Mouse (Mus musculus) adipocyte (in vitro differentiated cells): ENCODE measurements at regions not wholly inside any gene's neighbourhood (a gene's known extent, or its start where the extent isn't known, plus 50 kb on each side); places are given as distances from the start of the nearest gene placed in this dataset.

Experiments used
- DNase-seq: peaks from one replicate; pipeline ENCODE4 v3.0.0-alpha.2; 2016; ENCODE audit warnings: low spot score

DNA sequence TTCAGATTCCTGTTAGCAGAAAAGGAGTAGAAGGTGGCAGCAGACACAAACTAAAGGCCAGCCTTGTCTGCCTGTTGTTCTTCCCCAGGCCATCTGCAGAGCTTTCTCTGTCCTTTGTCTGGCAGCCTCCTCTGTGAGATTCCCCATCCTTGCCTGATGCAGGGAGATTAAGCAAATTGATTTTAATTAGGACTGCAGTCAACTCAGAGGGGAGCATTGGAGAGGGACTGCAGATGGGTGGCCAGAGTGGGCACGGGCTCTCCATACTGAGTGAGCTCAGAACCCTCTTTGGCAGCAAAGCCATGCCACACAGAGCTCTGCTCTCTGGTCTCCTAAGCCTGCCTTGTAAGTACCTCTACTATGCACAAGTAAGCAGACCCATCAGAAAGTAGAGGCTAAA is 158.5 kb downstream of the Maf start:
- no peak for DNase-seq

DNA sequence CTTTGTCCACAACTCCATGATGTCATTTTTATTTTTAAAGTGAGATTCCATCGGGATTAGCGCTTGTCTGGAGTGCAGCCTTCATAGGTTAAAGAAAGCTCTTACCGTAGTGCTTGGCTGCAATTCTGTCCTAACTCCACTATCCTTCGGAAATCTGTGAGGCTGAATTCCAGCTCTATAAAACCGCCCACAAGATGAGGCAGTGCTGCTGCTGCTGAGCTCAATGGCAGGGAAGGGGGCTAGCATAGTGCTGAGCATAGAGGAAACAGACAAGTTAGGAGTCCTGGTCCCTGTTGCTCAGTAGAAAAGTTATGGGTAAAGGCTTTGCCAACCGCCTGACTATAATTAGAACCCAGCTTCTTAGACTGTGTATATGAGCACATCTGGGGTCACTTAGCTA is 163.5 kb downstream of the Maf start:
- DNase-seq, result no peak

DNA sequence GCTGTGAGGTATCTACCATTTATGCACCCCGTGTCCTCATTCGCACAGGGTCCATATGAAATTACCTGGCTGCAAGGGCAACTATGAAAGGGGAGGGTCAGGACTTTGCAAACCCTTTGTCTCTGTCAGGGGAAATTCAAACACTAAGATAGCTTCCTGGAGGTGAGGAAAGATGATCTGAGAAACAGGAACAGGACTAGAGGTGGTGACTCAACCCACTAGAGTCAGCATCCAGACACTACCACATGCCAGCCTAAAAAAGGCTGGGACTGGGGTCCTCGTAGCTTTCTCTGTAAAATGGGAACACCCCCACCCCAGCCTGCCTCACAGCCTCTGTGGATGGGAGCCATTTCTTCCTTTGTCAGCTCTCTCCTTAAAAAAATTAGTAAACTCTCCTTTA is 164.7 kb downstream of the Maf start:
- DNase-seq, result no peak

DNA sequence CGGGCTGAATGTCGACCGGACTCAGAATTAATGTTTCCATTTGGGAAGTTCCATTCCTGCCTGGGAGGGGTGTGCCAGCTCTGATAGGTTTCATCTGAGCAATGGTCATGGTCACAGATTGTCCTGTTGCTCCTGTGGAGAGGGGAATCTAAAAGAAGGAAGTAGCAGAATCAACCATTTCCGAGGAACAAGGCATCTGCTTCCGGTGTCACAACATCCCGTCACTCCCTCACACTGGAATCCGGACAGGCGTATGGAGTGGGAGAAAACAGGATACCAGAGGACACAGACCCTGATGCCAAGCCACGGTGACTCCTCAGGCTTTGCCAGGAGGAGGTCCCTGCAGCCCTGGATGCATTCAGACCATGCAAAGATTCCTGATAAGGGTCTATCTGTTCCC is 168.0 kb downstream of the Maf start:
- DNase-seq, result no peak

DNA sequence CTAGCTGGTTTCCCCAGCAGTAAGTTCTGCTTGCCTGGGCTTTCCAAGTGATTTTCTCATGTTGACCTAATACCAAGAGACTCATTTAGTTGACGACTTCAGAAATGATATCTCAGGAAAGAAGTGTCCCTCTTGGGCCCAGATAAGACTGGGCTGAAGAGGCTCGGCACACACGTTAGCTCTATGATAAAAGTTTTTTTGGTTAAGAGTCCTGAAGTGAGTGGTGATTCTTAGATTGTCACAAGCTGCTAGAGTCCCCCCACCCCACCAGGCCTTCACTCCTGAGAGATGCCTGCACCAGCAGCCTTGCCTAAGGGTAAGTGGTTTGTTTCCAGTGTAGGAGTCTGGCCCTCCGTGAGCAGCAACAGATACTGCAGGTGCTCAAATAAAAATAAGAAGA is 169.4 kb downstream of the Maf start:
- no peak for DNase-seq

DNA sequence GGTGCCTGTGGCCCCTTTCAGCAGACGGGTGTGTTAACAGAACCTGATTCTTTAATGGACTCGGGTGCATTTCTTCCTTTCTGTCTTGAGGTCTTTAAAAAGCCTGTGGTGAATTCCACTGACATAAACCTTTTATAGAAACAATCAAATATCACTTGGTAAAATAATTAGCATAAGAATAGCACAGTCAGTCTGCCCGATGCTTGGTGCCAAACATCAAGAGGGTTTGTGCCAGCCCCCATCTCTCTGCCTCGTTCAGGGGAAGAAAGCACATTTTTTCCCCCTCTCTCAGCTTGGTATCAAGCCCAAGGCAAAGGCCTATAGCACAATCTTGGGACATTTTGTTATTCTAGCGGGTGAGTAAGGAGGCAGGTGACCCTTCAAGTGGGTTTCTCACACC is 169.8 kb downstream of the Maf start:
- no peak for DNase-seq

DNA sequence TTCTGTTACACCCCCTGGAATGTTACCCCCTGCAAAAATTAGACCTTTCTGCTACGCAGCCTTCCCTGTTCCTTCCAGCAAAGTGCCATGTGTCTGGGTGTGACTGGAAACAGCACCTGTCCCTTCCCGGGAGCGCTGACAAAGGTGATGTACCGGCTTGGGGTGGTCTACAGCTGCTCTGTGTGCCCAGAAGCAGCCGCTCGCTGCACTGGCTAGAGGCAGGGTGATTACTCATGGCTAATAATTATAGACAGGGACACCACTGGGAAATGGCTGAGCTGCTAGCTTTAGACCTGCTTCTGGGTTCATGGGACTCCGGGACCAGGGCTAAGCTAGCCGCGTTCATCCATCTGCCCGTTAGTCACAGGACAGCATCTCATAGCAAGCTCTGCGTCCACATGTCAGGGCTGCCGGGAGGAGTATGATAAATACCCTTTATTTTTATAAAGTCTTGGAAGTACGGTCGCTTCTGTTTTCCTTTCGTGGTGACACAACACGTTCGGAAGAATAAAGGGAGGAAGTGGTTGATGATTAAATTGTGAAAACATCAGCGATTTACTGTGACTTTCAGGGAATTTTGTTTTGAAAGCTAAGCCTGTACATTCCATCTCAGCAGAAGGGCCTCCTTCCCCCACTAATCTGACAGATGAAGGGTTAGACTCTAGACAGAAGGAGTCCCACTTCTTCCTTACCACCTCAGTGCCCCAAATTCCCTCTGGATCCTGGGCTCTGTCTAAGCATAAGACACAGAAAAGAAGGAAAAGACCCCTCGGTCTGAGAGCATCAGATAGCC is 170.8 kb downstream of the Maf start:
- DNase-seq, result no peak

DNA sequence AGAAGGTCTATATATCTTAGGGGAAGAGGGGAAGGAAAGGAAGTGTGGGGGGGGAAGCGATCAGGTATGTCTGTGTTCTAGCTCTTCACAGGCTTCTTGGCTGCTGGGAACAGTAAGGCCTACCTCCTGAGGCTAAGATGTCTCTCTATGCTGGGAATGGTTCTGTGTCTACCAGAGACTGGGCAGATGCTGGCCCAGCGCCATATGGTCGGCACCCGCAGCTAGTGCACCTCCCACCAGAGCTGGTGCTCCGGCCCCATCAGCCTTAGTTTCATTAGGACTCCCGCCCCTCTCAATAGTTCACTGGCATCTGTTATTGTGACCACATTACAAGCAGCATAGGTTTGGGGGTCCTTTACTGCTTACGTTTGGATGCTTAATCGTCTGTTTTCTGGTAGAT is 171.6 kb downstream of the Maf start:
- no peak for DNase-seq

DNA sequence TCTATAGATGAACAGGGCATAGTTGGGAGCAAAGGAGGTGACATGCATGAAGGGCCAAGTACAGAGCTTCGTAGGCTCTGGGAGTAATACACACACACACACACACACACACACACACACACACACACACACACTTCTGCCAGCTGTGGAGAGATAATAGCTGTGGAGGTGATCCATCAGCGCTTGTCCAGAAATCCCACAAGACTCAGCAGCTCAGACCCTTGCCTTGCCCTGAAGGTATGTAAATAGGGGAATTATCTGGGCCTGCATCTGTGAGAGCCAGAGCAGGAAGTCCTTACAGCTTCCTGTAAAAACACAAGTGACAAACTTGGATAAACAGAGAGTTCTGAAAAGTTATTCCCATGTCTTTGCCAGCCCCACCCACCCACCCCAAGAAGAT is 173.6 kb downstream of the Maf start:
- DNase-seq, result no peak

DNA sequence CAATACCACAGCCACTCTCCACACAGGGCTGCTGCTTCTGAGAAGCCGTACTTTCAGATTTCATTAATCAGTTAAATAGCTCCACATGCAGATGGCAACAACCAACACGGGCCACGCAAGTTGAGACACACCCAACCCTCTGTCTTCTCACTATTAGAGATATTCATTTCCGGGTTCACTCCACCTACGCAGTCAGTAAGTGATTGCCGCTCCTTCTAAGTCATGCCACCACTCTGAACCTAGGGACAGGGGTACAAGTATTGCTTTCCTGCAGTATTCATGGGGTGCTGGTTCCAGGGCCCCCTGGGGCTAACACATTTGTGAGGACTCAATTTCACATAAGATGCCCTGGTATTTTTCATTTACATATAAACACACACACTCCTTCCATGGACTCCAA is 176.3 kb downstream of the Maf start:
- no peak for DNase-seq

DNA sequence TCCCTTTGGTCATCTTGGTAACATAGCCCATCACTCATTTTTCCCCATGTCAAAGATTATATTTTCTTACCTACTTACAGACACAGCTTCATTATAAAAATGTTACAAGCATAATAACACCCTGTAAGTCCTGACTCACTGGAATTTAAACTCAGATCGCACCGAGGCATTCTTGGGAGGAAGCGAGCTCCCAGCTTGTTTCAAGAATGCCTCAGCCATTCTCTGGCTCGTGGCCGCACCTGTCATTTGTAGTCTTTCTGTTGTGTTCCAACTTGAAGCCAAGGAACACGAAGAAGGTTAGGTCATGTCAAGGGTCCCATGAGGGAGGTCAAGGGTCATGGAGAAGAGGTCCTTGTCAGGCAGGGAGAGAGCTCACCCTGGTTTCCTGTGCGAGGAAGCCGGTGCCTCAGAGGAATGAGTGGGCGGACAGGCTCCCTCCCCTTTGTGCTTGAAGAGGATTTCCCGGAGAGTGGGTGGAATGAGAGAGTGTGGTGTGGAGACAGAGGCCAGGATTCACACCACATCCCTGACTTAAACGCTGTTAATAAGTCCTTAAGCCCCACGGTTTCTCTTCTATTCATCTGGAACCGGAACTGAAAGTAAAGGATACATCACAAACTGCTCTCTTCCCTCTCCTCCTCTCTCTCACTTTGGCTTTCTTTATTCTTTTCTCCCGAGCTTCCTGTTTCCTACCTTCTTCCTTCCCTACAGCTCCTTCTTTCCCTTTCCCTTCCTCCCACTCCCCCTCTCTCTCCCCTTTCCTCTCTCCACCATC is 177.8 kb downstream of the Maf start:
- DNase-seq, result no peak

DNA sequence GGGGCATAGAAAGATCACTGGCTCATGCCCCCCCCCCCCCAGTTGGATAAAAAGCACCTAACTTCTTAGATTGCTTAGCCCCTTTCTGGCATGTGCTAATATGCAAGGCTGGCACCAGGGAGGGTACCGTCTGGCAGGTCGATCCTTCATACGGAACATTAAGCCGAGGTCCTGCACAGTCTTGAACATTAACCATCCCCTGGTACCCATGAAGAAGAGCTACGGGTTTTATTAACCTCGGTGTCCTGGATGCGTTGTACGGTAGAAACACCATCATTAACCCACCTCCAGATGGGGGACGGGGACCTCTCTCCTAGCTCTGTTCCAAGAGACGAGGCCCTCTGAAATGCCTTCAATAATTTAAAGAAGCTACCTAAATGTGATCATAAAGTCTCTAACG is 178.7 kb downstream of the Maf start:
- no peak for DNase-seq

DNA sequence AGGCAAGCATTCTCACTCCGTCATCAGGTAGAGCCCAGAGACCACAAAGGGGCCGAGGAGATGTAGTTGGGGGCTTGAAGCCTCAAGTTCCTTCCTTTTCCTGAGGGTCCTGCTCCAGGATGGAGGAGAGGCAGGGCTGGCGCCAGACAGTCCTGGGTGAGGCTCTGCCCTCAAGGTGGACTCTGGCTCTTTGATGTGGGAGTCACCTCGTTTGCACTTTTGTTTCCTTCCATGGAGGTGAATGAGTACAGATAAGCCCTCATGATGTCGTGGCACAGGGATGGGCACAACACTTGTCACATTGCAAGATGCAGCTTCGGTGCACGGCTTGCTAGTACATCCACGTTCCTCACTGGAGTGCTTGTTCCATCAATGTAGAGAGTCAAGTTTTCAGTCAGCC is 182.4 kb downstream of the Maf start:
- no peak for DNase-seq

DNA sequence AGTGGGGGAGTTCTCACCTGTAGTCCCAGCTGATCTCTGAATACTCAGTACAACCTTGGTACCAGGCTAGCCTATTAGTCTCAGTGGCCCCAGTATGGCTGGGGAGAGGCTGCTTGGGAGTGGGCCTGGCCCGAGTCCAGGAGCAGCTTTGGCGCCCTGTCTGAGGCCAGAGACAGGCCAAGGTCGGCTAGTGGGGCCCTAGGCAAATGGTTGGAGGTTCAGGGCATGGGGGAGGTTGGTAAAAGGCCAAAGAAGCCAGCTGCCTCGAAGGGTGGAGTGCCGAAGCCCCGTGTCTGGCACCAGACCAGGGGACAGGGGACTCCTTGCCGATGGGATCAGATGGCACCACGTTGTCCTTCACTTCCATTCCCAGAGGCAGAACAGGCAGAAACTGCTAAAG is 182.9 kb downstream of the Maf start:
- no peak for DNase-seq

DNA sequence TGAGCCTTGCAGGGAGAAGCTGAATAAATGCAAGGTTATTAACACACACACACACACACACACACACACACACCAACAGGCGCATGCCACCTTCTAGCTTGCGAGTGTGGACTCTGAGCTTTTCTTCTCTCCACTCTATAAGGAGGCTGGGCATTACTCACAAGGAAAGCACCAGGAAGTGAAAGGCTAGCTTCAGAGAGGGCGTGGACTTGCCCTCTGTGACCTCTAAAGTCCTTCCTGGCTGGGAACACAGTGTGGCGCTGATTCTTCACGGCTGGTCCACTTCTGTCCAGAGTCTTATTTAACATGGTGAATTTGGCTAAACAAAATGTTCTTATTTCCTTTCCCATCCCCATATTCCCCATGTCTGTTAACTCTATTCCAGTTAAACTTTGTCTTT is 185.1 kb downstream of the Maf start:
- DNase-seq, result no peak

DNA sequence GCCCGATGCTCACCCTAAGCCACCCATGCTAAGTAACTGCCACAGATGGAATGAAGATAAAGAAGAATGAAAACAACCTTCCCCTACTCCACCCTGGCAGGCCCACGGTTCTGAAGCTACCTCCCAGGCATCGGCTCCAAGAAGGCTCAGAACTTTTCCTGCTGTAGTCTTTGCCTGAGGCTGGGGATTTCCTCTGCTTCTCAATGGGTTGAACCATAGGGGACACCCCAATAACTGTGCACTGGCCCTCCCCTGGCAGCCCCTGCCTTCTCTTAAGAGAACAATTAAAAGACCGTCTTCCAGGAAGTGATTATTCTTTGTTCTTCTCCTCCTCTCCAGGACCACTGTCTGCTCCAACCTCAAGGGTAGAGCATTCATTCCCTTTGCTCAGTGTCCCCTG is 191.9 kb downstream of the Maf start:
- DNase-seq, result no peak

DNA sequence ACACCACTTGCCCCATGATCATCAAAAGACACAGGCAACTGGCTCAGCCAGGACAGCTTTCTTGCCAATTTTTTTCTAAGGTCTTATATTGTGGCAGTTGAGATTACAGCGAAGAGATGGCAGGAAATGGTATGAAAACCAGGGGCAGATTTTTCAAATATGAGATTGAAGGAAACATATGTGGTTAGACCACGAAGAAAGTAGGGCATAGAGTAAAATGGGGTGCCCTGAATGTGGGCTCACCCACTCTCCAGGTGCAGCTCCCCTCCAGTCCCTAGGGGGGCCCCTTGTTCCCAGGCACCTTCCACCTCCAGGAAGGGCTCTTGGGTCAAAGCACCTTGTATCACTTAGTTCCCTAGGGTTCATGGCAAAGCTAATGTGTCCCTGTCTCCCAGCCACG is 193.1 kb downstream of the Maf start:
- no peak for DNase-seq

DNA sequence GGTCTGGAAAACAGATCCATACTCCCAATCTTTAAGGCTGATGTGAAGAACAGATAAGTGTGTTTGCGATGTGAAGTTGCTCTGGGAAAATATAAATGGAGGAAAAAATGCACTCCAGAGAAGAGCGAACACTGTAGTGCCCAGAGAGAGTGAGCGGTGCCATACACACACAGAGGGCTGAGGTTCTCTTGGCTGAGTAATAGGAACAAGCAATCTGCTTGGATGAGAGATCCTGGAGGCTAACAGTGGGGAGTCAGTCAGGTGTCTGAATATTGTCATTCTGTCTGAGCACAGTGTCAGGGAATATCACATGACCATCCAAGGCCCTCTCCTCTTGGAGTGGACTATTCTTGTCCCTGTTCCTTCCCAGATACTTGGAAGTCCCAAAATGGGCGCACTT is 200.4 kb downstream of the Maf start:
- DNase-seq, result no peak

DNA sequence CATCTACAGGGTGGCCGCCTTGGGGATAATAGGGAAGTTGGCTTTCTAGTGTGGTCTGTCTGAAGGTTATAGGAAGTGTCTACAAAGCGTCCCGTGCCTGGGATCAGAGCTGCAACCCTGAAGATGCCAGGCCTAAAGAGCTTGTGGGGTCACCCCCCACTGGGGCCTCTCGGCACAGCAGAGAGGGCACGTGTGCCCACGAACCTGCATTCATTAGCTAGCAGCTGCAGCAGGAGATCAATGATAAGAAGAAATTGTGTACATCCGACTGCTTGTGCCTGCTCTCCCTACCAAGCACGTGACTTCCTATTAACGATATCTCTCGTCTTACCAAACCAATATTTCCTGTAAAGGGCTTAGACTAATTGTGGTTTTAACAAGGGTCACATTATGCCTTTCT is 200.9 kb downstream of the Maf start:
- no peak for DNase-seq

DNA sequence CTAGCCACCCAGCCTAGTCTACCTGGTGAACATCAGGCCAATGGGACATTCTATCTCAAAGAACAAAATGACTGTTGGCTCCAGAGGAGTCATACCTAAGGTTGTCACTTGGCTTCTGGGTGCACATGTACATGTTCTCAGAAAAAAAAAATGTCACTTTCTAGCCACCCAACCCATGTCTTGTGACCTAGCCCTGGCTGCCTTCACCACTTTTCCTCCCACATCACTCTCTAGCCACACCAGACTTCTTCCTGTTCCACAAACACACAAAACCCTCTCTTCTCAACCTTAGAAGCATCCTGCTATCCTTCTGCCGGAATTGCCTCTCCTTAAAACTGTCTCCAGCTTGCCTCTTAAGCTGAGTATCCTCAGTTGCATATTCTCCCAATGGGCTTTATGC is 211.6 kb downstream of the Maf start:
- no peak for DNase-seq

DNA sequence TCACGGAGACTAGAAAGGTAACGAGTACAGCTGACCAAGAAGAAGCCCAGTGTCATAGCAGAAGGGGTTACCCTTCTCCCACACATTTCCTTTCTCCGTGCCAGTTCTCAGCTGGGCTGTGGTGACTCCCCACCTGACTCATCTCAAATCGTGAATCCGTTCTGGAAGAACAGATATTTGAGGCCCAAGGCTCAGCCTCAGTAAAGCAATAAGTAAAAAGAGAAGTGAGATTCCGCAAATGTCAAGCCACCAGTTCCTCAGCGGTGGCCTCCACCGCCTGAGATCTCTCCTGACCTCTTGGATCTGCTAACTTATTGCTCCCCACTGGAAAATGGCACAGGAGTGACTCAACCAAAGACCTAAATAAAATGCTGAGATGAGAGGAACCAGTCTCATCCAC is 213.2 kb downstream of the Maf start:
- DNase-seq, result no peak

DNA sequence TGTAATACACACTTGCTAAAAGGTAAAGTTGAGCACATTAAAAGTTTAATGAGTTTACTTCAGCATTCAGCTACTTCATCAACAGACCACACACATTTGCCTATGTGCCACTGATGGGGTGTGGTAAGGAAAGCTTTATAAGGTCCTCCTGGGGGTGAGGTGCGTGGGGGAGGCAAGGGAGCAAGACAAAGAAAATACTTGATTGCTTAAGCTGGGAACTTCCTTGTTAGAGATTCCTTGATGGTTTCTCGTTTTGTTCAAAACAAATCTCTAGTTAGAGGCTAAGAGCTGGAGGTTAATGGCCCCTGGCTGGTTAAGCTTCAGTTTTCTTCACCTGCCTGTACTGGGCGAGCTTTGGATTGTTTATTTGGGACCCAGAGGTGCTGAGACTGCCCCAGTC is 220.7 kb downstream of the Maf start:
- DNase-seq, result no peak

DNA sequence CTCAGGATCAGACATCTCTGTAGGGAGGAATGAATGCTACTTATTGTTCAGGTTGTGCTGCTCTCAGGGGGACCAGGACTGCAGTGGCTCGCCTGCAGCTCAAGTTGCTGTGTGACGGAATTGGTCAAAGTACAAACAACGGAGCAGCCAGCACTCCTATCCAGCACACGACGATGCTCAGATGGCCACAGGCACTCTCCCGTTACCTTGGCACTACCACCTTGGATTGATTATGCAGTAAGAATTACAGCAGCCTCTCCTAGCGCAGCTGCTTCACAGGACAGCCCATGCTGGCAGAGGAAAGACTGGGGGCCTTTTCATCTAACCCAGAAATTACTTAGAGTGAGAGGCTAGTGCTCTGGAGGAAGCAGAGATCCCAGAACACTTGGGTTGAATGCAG is 226.5 kb downstream of the Maf start:
- DNase-seq, result no peak
